Mouse (Mus musculus): ENCODE measurements around the gene Hnrnpf.

- no peak for TF ChIP-seq GATA1 (IDR thresholded peaks at IDR 0.05; ENCODE audit: borderline replicate concordance, low read length)
- no peak for TF ChIP-seq FLI1 (IDR thresholded peaks at IDR 0.05; ENCODE audit: low read length)
Observed at GRCm38 (mm10) chr6:117927955-117928354, 27.8 kb downstream of the Hnrnpf start.
